Mouse (Mus musculus) limb, embryonic 13.5 days (tissue): ENCODE results near the gene Phlda2. TPM values are rescaled to one million over a fixed set of nuclear protein-coding genes. Genes with fewer than 3 reads are reported as not detected.
"Not testable (repeated sequence)": the region's sequence is repeated elsewhere in the genome, so short reads cannot be mapped to it uniquely, and the experiment has no call there.

Experiments
- ATAC-seq: fragments of 200-750 bp; cut with Nextera tagmentation; 2 replicates; pipeline ENCODE4 v1.8.0; 2017; ENCODE audit warnings: low read depth, moderate number of reproducible peaks, moderate TSS enrichment; ENCODE audit not compliant: low FRiP score
- H3K27ac ChIP-seq: fragments of 300-500 bp; sonication (generic); 2 replicates; pipeline ENCODE4 v1.5.1; 2015; ENCODE audit warnings: inconsistent platforms, mild to moderate bottlenecking, moderate library complexity
- H3K27me3 ChIP-seq: fragments of 300-500 bp; sonication (generic); 2 replicates; pipeline ENCODE4 v1.6.1; 2015; ENCODE audit warnings: mild to moderate bottlenecking, inconsistent platforms
- H3K36me3 ChIP-seq: fragments of 300-500 bp; sonication (generic); 2 replicates; pipeline ENCODE4 v1.6.1; 2015; ENCODE audit warnings: inconsistent platforms, mild to moderate bottlenecking, moderate library complexity
- H3K4me1 ChIP-seq: fragments of 300-500 bp; sonication (generic); 2 replicates; pipeline ENCODE4 v1.6.1; 2015; ENCODE audit warnings: inconsistent platforms
- H3K4me2 ChIP-seq: fragments of 300-500 bp; sonication (generic); replicated peaks from 2 replicates; pipeline ENCODE4 v1.6.1; 2015; ENCODE audit warnings: inconsistent platforms, mild to moderate bottlenecking, moderate library complexity
- H3K4me3 ChIP-seq: fragments of 300-500 bp; sonication (generic); 2 replicates; pipeline ENCODE4 v1.5.1; 2015; ENCODE audit warnings: moderate library complexity, mild to moderate bottlenecking, inconsistent platforms
- H3K9ac ChIP-seq: fragments of 300-500 bp; sonication (generic); 2 replicates; pipeline ENCODE4 v1.6.1; 2015; ENCODE audit warnings: mild to moderate bottlenecking, inconsistent platforms
- H3K9me3 ChIP-seq: fragments of 300-500 bp; sonication (generic); 2 replicates; pipeline ENCODE4 v1.6.1; 2016; ENCODE audit warnings: inconsistent platforms
- WGBS: fragments of 180-500 bp; shearing (Covaris S2); methylation state at CpG from one replicate; pipeline ENCODE4 v1.1.7; 2015; 5-methylcytosine and 5-hydroxymethylcytosine counted together
- polyA plus RNA-seq: library from polyadenylated mRNA; unstranded; fragments of >200 nt; fragmentation: Nextera tagmentation; extraction: Ambion mirVana; gene quantifications from 2 replicates; pipeline ENCODE4 v1.2.1, GENCODE M21; 2015

Gene Phlda2
- polyA plus RNA-seq, result 20.4 and 23.2 TPM in 2 replicates

- Histone ChIP-seq H3K4me2 (peak within 1 kb of the TSS; percentile 81), H3K27me3 (peaks cover 63% of the 10 kb centered on the region), H3K4me1 (peaks cover 11% of the 10 kb centered on the region), H3K27ac (no peak within 1 kb of the TSS), H3K9ac (peak within 1 kb of the TSS; percentile 68), H3K36me3 (no peaks in the 10 kb centered on the region), H3K4me3 (peak within 1 kb of the TSS; percentile 54), H3K9me3 (no peaks in the 10 kb centered on the region)
- WGBS, result 3% methylated on average over 51 of the region's 51 CpGs
- peak; percentile 48; the same call in 1 of the 2 replicates for ATAC-seq
Observed at GRCm38 (mm10) chr7:143502418-143503200, at the start of gene Phlda2. Gene Phlda2, minus strand, starts transcription at chr7:143503150.

GRCm38 (mm10) chr7:143549588-143550220 is 46.8 kb upstream of the Phlda2 start:
- ATAC-seq, result no peak
- peaks cover 20% of the 10 kb centered on the region for H3K36me3 ChIP-seq
- peak overlapping the region; percentile 74 for H3K9ac ChIP-seq
- 32% methylated on average over 2 of the region's 2 CpGs for WGBS
- no peaks in the 10 kb centered on the region for H3K27me3 ChIP-seq
- H3K4me2 ChIP-seq, result peak overlapping the region; percentile 84
- H3K27ac ChIP-seq, result peak overlapping the region; percentile 92
- peak overlapping the region; percentile 95 for H3K4me3 ChIP-seq
- no peaks in the 10 kb centered on the region for H3K9me3 ChIP-seq
- peaks cover 30% of the 10 kb centered on the region for H3K4me1 ChIP-seq

- peaks cover 30% of the 10 kb centered on the region for H3K4me1 ChIP-seq
- peak; percentile 99 for ATAC-seq
- H3K27ac ChIP-seq, result peak within 1 kb of the TSS; percentile 92
- no peaks in the 10 kb centered on the region for H3K27me3 ChIP-seq
- peaks cover 16% of the 10 kb centered on the region for H3K36me3 ChIP-seq
- under 1% methylated on average over 36 of the region's 43 CpGs for WGBS
- no peaks in the 10 kb centered on the region for H3K9me3 ChIP-seq
- H3K9ac ChIP-seq, result peak within 1 kb of the TSS; percentile 90
- H3K4me3 ChIP-seq, result peak within 1 kb of the TSS; percentile 95
- peak within 1 kb of the TSS; percentile 84 for H3K4me2 ChIP-seq
Observed at GRCm38 (mm10) chr7:143548976-143549457, 46.1 kb upstream of the Phlda2 start, which contains the start of gene Nap1l4. Gene Nap1l4, minus strand, starts transcription at chr7:143549106.

- Histone ChIP-seq H3K4me1 (peaks cover 34% of the 10 kb centered on the region), H3K9me3 (no peaks in the 10 kb centered on the region), H3K27me3 (no peaks in the 10 kb centered on the region), H3K36me3 (peaks cover 16% of the 10 kb centered on the region), H3K9ac (peak overlapping the region; percentile 90), H3K27ac (peak overlapping the region; percentile 88), H3K4me2 (peak overlapping the region; percentile 84), H3K4me3 (peak overlapping the region; percentile 95)
- under 1% methylated on average over 58 of the region's 63 CpGs for WGBS
- peak; percentile 78 for ATAC-seq
Observed at GRCm38 (mm10) chr7:143548231-143548961, 45.4 kb upstream of the Phlda2 start.

GRCm38 (mm10) chr7:143546554-143546953 is 43.6 kb upstream of the Phlda2 start:
- no peak for ATAC-seq
- Histone ChIP-seq H3K9ac (peak overlapping the region; percentile 60), H3K4me1 (peaks cover 37% of the 10 kb centered on the region), H3K36me3 (peaks cover 13% of the 10 kb centered on the region), H3K27me3 (no peaks in the 10 kb centered on the region), H3K9me3 (no peaks in the 10 kb centered on the region), H3K27ac (no peak overlapping the region), H3K4me3 (no peak overlapping the region), H3K4me2 (peak overlapping the region; percentile 27)
- WGBS, result 60% methylated on average over 2 of the region's 2 CpGs

- Histone ChIP-seq H3K9me3 (no peaks in the 10 kb centered on the region), H3K27ac (no peak overlapping the region), H3K4me2 (no peak overlapping the region), H3K27me3 (no peaks in the 10 kb centered on the region), H3K4me1 (peaks cover 31% of the 10 kb centered on the region), H3K9ac (no peak overlapping the region), H3K36me3 (peaks cover 27% of the 10 kb centered on the region), H3K4me3 (no peak overlapping the region)
- no peak for ATAC-seq
- 90% methylated on average over 2 of the region's 2 CpGs for WGBS
Observed at GRCm38 (mm10) chr7:143544368-143544767, 41.4 kb upstream of the Phlda2 start.

GRCm38 (mm10) chr7:143538671-143539070 is 35.7 kb upstream of the Phlda2 start:
- Histone ChIP-seq H3K36me3 (peaks cover 67% of the 10 kb centered on the region), H3K4me1 (peaks cover 5% of the 10 kb centered on the region; the same call in 1 of the 2 replicates), H3K9me3 (no peaks in the 10 kb centered on the region), H3K4me3 (no peak overlapping the region), H3K4me2 (no peak overlapping the region), H3K9ac (no peak overlapping the region), H3K27me3 (no peaks in the 10 kb centered on the region), H3K27ac (no peak overlapping the region)
- ATAC-seq, result no peak
- 69% methylated on average over 1 of the region's 1 CpGs for WGBS

GRCm38 (mm10) chr7:143538229-143538628 is 35.3 kb upstream of the Phlda2 start:
- H3K4me1 ChIP-seq, H3K4me2 ChIP-seq, H3K27me3 ChIP-seq, H3K27ac ChIP-seq, H3K4me3 ChIP-seq, H3K9me3 ChIP-seq, H3K9ac ChIP-seq, ATAC-seq: not testable (repeated sequence)
- peaks cover 71% of the 10 kb centered on the region for H3K36me3 ChIP-seq
- 92% methylated on average over 6 of the region's 6 CpGs for WGBS

- Histone ChIP-seq H3K36me3 (peaks cover 90% of the 10 kb centered on the region), H3K27ac (no peak overlapping the region), H3K9ac (no peak overlapping the region), H3K4me2 (no peak overlapping the region), H3K4me1 (no peaks in the 10 kb centered on the region), H3K9me3 (no peaks in the 10 kb centered on the region), H3K27me3 (no peaks in the 10 kb centered on the region), H3K4me3 (no peak overlapping the region)
- no peak for ATAC-seq
- WGBS, result 92% methylated on average over 3 of the region's 3 CpGs
Observed at GRCm38 (mm10) chr7:143536251-143536650, 33.3 kb upstream of the Phlda2 start.

- H3K4me2 ChIP-seq, result no peak overlapping the region
- H3K9ac ChIP-seq, result no peak overlapping the region
- 84% methylated on average over 2 of the region's 2 CpGs for WGBS
- H3K27ac ChIP-seq, result no peak overlapping the region
- no peaks in the 10 kb centered on the region for H3K27me3 ChIP-seq
- H3K36me3 ChIP-seq, result peaks cover 99% of the 10 kb centered on the region
- ATAC-seq, result no peak
- H3K4me3 ChIP-seq, result no peak overlapping the region
- H3K4me1 ChIP-seq, result no peaks in the 10 kb centered on the region
- H3K9me3 ChIP-seq, result no peaks in the 10 kb centered on the region
Observed at GRCm38 (mm10) chr7:143533284-143533683, 30.3 kb upstream of the Phlda2 start.

- no peak overlapping the region for H3K4me3 ChIP-seq
- no peaks in the 10 kb centered on the region for H3K9me3 ChIP-seq
- no peak overlapping the region for H3K27ac ChIP-seq
- H3K36me3 ChIP-seq, result peaks cover 99% of the 10 kb centered on the region
- H3K27me3 ChIP-seq, result no peaks in the 10 kb centered on the region
- no peaks in the 10 kb centered on the region for H3K4me1 ChIP-seq
- H3K9ac ChIP-seq, result no peak overlapping the region
- 89% methylated on average over 1 of the region's 1 CpGs for WGBS
- ATAC-seq, result no peak
- H3K4me2 ChIP-seq, result no peak overlapping the region
Observed at GRCm38 (mm10) chr7:143532410-143532809, 29.5 kb upstream of the Phlda2 start.

GRCm38 (mm10) chr7:143519333-143519732 is 16.4 kb upstream of the Phlda2 start:
- Histone ChIP-seq H3K9me3 (no peaks in the 10 kb centered on the region), H3K27ac (no peak overlapping the region), H3K27me3 (no peaks in the 10 kb centered on the region), H3K9ac (no peak overlapping the region), H3K36me3 (peaks cover 98% of the 10 kb centered on the region), H3K4me1 (no peaks in the 10 kb centered on the region), H3K4me3 (no peak overlapping the region), H3K4me2 (no peak overlapping the region)
- 83% methylated on average over 4 of the region's 4 CpGs for WGBS
- ATAC-seq, result no peak
